Mouse (Mus musculus): ENCODE measurements around the gene Elk3. TPM values are rescaled to one million over a fixed set of nuclear protein-coding genes. Genes with fewer than 3 reads are reported as not detected.

Gene Elk3
- polyA plus RNA-seq, 1 experiment from 2014 or later, result 53.9 TPM

GRCm38 (mm10) chr10:93239201-93239806 lies 71.6 kb downstream of the Elk3 start:
- no peak overlapping the region for H3K4me2 ChIP-seq (ENCODE audit: low read length)
- WGBS, result 44% methylated on average over 9 of the region's 9 CpGs
- H3K4me3 ChIP-seq (replicated peaks; ENCODE audit: low read depth, low read length), result no peak overlapping the region
- no peak overlapping the region for H3K9ac ChIP-seq (ENCODE audit: low read depth, low read length)
- ATAC-seq (replicated peaks; ENCODE audit: low FRiP score, low read depth) (no peak), DNase-seq (ENCODE audit: low spot score) (peak; percentile 65)
- H3K9me3 ChIP-seq (replicated peaks; ENCODE audit: low read length), result no peaks in the 10 kb centered on the region
- H3K27me3 ChIP-seq (ENCODE audit: insufficient read depth, low read length), result no peaks in the 10 kb centered on the region
- no peak for TF ChIP-seq CTCF (IDR thresholded peaks at IDR 0.05; ENCODE audit: low read depth)
- H3K27ac ChIP-seq, result no peak overlapping the region
- H3K4me1 ChIP-seq (replicated peaks; ENCODE audit: insufficient read depth, low read length), result no peaks in the 10 kb centered on the region
- peaks cover 22% of the 10 kb centered on the region for H3K36me3 ChIP-seq (ENCODE audit: insufficient read depth, low read length)

- 86% methylated on average over 9 of the region's 9 CpGs for WGBS
- Histone ChIP-seq H3K27ac (no peak overlapping the region), H3K36me3 (ENCODE audit: insufficient read depth, low read length) (peaks cover 29% of the 10 kb centered on the region), H3K4me2 (ENCODE audit: low read length) (no peak overlapping the region), H3K4me3 (replicated peaks; ENCODE audit: low read depth, low read length) (no peak overlapping the region), H3K9me3 (replicated peaks; ENCODE audit: low read length) (no peaks in the 10 kb centered on the region), H3K27me3 (ENCODE audit: insufficient read depth, low read length) (no peaks in the 10 kb centered on the region), H3K4me1 (replicated peaks; ENCODE audit: insufficient read depth, low read length) (no peaks in the 10 kb centered on the region), H3K9ac (ENCODE audit: low read depth, low read length) (no peak overlapping the region)
- ATAC-seq (replicated peaks; ENCODE audit: low FRiP score, low read depth), result no peak
- no peak for DNase-seq (ENCODE audit: low spot score)
- no peak for TF ChIP-seq CTCF (IDR thresholded peaks at IDR 0.05; ENCODE audit: low read depth)
Measured at GRCm38 (mm10) chr10:93234692-93235091, 76.2 kb downstream of the Elk3 start.

GRCm38 (mm10) chr10:93233665-93234194 lies 77.2 kb downstream of the Elk3 start:
- no peak for DNase-seq (ENCODE audit: low spot score)
- Histone ChIP-seq H3K9me3 (replicated peaks; ENCODE audit: low read length) (no peaks in the 10 kb centered on the region), H3K27ac (no peak overlapping the region), H3K36me3 (ENCODE audit: insufficient read depth, low read length) (peaks cover 24% of the 10 kb centered on the region), H3K4me3 (replicated peaks; ENCODE audit: low read depth, low read length) (no peak overlapping the region), H3K27me3 (ENCODE audit: insufficient read depth, low read length) (no peaks in the 10 kb centered on the region), H3K9ac (ENCODE audit: low read depth, low read length) (no peak overlapping the region), H3K4me2 (ENCODE audit: low read length) (no peak overlapping the region), H3K4me1 (replicated peaks; ENCODE audit: insufficient read depth, low read length) (no peaks in the 10 kb centered on the region)
- 84% methylated on average over 6 of the region's 6 CpGs for WGBS
- no peak for ATAC-seq (replicated peaks; ENCODE audit: low FRiP score, low read depth)
- TF ChIP-seq CTCF (IDR thresholded peaks at IDR 0.05; ENCODE audit: low read depth), result no peak

- H3K27me3 ChIP-seq (ENCODE audit: insufficient read depth, low read length), result no peaks in the 10 kb centered on the region
- peaks cover 13% of the 10 kb centered on the region for H3K36me3 ChIP-seq (ENCODE audit: insufficient read depth, low read length)
- no peak overlapping the region for H3K4me2 ChIP-seq (ENCODE audit: low read length)
- no peak overlapping the region for H3K27ac ChIP-seq
- no peak for DNase-seq (ENCODE audit: low spot score)
- ATAC-seq (replicated peaks; ENCODE audit: low FRiP score, low read depth), result no peak
- no peak overlapping the region for H3K4me3 ChIP-seq (replicated peaks; ENCODE audit: low read depth, low read length)
- 87% methylated on average over 5 of the region's 5 CpGs for WGBS
- TF ChIP-seq CTCF (IDR thresholded peaks at IDR 0.05; ENCODE audit: low read depth), result no peak
- no peak overlapping the region for H3K9ac ChIP-seq (ENCODE audit: low read depth, low read length)
- no peaks in the 10 kb centered on the region for H3K9me3 ChIP-seq (replicated peaks; ENCODE audit: low read length)
- H3K4me1 ChIP-seq (replicated peaks; ENCODE audit: insufficient read depth, low read length), result no peaks in the 10 kb centered on the region
Measured at GRCm38 (mm10) chr10:93231893-93232292, 79.0 kb downstream of the Elk3 start.

GRCm38 (mm10) chr10:93231490-93231889 lies 79.4 kb downstream of the Elk3 start:
- no peak overlapping the region for H3K9ac ChIP-seq (ENCODE audit: low read depth, low read length)
- no peaks in the 10 kb centered on the region for H3K27me3 ChIP-seq (ENCODE audit: insufficient read depth, low read length)
- 74% methylated on average over 4 of the region's 4 CpGs for WGBS
- H3K4me3 ChIP-seq (replicated peaks; ENCODE audit: low read depth, low read length), result no peak overlapping the region
- no peak for TF ChIP-seq CTCF (IDR thresholded peaks at IDR 0.05; ENCODE audit: low read depth)
- H3K36me3 ChIP-seq (ENCODE audit: insufficient read depth, low read length), result peaks cover 13% of the 10 kb centered on the region
- no peak overlapping the region for H3K4me2 ChIP-seq (ENCODE audit: low read length)
- no peak for DNase-seq (ENCODE audit: low spot score)
- H3K9me3 ChIP-seq (replicated peaks; ENCODE audit: low read length), result no peaks in the 10 kb centered on the region
- H3K4me1 ChIP-seq (replicated peaks; ENCODE audit: insufficient read depth, low read length), result no peaks in the 10 kb centered on the region
- no peak for ATAC-seq (replicated peaks; ENCODE audit: low FRiP score, low read depth)
- no peak overlapping the region for H3K27ac ChIP-seq

- DNase-seq (ENCODE audit: low spot score) (no peak), ATAC-seq (replicated peaks; ENCODE audit: low FRiP score, low read depth) (no peak)
- H3K9ac ChIP-seq (ENCODE audit: low read depth, low read length), result no peak overlapping the region
- WGBS, result 74% methylated on average over 11 of the region's 11 CpGs
- peaks cover 3% of the 10 kb centered on the region for H3K36me3 ChIP-seq (ENCODE audit: insufficient read depth, low read length)
- TF ChIP-seq CTCF (IDR thresholded peaks at IDR 0.05; ENCODE audit: low read depth), result no peak
- H3K9me3 ChIP-seq (replicated peaks; ENCODE audit: low read length), result no peaks in the 10 kb centered on the region
- no peaks in the 10 kb centered on the region for H3K4me1 ChIP-seq (replicated peaks; ENCODE audit: insufficient read depth, low read length)
- H3K27ac ChIP-seq, result no peak overlapping the region
- H3K4me2 ChIP-seq (ENCODE audit: low read length), result no peak overlapping the region
- no peak overlapping the region for H3K4me3 ChIP-seq (replicated peaks; ENCODE audit: low read depth, low read length)
- H3K27me3 ChIP-seq (ENCODE audit: insufficient read depth, low read length), result no peaks in the 10 kb centered on the region
Measured at GRCm38 (mm10) chr10:93228401-93229007, 82.4 kb downstream of the Elk3 start.
